Mouse (Mus musculus): ENCODE measurements around the gene Gamt.
A peak's percentile ranks its signal among the peaks of the same experiment; 100 is the strongest.

Gene Gamt

GRCm38 (mm10) chr10:80285222-80286070 is 24.6 kb upstream of the Gamt start:
- no peak for DNase-seq (ENCODE audit: low spot score)

GRCm38 (mm10) chr10:80282481-80283441 is 21.9 kb upstream of the Gamt start:
- no peak for DNase-seq (ENCODE audit: low spot score)

GRCm38 (mm10) chr10:80281921-80282371 is 21.1 kb upstream of the Gamt start:
- no peak for DNase-seq (ENCODE audit: low spot score)

GRCm38 (mm10) chr10:80281304-80281703 is 20.5 kb upstream of the Gamt start:
- no peak for DNase-seq (ENCODE audit: low spot score)

GRCm38 (mm10) chr10:80279273-80279672 is 18.5 kb upstream of the Gamt start:
- DNase-seq (ENCODE audit: low spot score): no peak

- DNase-seq (ENCODE audit: low spot score): no peak
Observed at GRCm38 (mm10) chr10:80278390-80278789, 17.6 kb upstream of the Gamt start.

- DNase-seq (ENCODE audit: low spot score): no peak
Observed at GRCm38 (mm10) chr10:80276238-80276637, 15.4 kb upstream of the Gamt start.

GRCm38 (mm10) chr10:80273847-80274246 is 13.0 kb upstream of the Gamt start:
- DNase-seq (ENCODE audit: low spot score): no peak

- DNase-seq (ENCODE audit: low spot score): no peak
Observed at GRCm38 (mm10) chr10:80271870-80272585, 11.2 kb upstream of the Gamt start.

GRCm38 (mm10) chr10:80271186-80271843 is 10.5 kb upstream of the Gamt start:
- DNase-seq (ENCODE audit: low spot score): no peak

- no peak for DNase-seq (ENCODE audit: low spot score)
Observed at GRCm38 (mm10) chr10:80270734-80271181, 9.9 kb upstream of the Gamt start.

- no peak for DNase-seq (ENCODE audit: low spot score)
Observed at GRCm38 (mm10) chr10:80270099-80270498, 9.3 kb upstream of the Gamt start.

GRCm38 (mm10) chr10:80265149-80265486 is 4.3 kb upstream of the Gamt start:
- no peak for DNase-seq (ENCODE audit: low spot score)

GRCm38 (mm10) chr10:80264341-80265148 is 3.7 kb upstream of the Gamt start:
- DNase-seq (ENCODE audit: low spot score): peak; percentile 98

- no peak for DNase-seq (ENCODE audit: low spot score)
Observed at GRCm38 (mm10) chr10:80262776-80263365, 2.1 kb upstream of the Gamt start.

GRCm38 (mm10) chr10:80262169-80262568 is 1.4 kb upstream of the Gamt start:
- DNase-seq (ENCODE audit: low spot score): no peak

GRCm38 (mm10) chr10:80261585-80261968 is 765 bp upstream of the Gamt start:
- peak; percentile 94 for DNase-seq (ENCODE audit: low spot score)

- DNase-seq (ENCODE audit: low spot score): peak; percentile 38
Observed at GRCm38 (mm10) chr10:80259861-80260641, 761 bp downstream of the Gamt start.

- DNase-seq (ENCODE audit: low spot score): no peak
Observed at GRCm38 (mm10) chr10:80259463-80259805, 1.4 kb downstream of the Gamt start.
